Mouse (Mus musculus) bone marrow macrophage, adult 2 months (primary cell): ENCODE measurements around the gene Myo15b.

Experiments used
- CTCF ChIP-seq: IDR thresholded peaks from 2 replicates; pipeline ENCODE4 v1.5.1; 2012; ENCODE audit warnings: low read depth, mild to moderate bottlenecking, low read length, moderate library complexity
- POLR2A ChIP-seq: IDR thresholded peaks from 2 replicates; pipeline ENCODE4 v1.6.1; 2012; ENCODE audit warnings: mild to moderate bottlenecking, low read depth, low read length, borderline replicate concordance

GRCm38 (mm10) chr11:115904231-115904955 is 46.2 kb downstream of the Myo15b start:
- TF ChIP-seq POLR2A = no peak
- TF ChIP-seq CTCF = no peak
